Mouse (Mus musculus) T-cell, adult 2 months (primary cell): ENCODE data around the gene Ric1.
"Not testable (repeated sequence)": the region's sequence is repeated elsewhere in the genome, so short reads cannot be mapped to it uniquely, and the experiment has no call there.

Source experiments
- DNase-seq: peaks from one replicate; pipeline ENCODE4 v3.0.0; 2022; ENCODE audit warnings: low spot score

Gene Ric1

DNA sequence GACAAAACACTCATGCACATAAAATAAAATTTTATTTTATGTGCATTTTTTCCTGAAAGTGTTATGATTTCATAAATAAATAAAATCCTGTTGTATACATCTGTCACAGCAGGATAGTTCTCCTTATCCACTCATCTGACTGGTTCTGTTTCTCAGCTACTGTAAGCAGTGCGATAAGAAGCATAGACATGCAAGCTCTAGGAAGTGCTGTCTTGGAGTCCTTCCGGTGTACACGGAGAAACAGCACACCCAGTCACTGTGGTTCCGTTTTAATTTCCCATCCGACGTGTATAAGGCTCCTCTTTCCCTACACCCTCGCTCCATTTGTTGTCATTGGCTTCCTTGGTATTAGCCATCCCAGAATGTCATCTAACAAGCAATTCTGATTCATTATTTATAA, 24.2 kb upstream of the Ric1 start:
- no peak for DNase-seq

DNA sequence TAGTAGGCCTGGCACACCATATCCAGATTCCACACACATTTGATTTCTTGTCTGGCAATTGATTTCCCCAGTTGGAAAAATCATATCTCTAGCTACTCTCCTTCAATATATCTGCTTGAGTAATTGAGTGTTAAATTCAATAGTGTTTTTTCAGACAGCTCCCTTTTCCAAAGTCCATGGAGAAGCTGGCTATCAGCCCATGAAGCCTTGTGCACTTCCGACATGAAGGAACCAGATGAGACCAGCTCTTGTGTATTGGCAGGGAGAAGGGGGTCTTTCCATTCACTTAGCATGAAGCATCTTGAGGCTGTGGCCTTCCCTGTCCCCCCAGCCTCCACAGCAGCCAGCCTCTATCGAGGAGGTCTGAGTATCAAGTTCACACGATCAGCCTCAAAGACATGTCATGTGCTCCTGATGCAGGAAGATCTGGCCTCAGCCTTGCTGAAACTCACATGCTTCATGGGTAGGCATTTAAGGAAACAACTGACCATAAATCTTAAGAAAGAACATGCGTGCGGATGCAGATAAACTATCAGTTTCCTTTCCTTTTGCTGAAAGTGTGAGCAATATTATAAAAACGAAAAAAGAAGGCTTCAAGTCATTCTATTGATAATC, 23.1 kb upstream of the Ric1 start:
- no peak for DNase-seq

GRCm38 (mm10) chr19:29500333-29500732, 21.7 kb upstream of the Ric1 start:
- DNase-seq = no peak

DNA sequence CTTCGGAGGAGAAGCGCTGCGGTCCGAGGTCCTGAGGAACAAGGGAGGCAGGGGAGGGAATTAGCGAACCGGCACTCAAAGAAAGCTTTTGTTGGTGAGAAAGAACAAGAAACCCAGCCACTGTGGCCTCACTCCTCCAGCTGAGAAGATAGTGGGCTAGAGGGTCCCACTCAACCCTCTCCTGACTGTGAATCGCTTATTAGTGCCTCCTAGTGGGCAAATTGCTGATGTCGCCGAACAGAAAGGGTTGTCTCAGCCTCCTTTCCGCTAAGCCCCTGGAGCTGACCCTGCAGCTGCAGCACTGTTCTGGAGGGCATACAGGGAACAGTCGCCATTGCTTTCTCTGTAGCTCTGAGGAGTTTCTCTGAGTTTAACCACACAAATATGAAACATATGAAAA, 21.0 kb upstream of the Ric1 start:
- DNase-seq = peak; percentile 45

- DNase-seq = peak; percentile 72
These were observed 20.6 kb upstream of the Ric1 start for GRCm38 (mm10) chr19:29501507-29501906.

DNA sequence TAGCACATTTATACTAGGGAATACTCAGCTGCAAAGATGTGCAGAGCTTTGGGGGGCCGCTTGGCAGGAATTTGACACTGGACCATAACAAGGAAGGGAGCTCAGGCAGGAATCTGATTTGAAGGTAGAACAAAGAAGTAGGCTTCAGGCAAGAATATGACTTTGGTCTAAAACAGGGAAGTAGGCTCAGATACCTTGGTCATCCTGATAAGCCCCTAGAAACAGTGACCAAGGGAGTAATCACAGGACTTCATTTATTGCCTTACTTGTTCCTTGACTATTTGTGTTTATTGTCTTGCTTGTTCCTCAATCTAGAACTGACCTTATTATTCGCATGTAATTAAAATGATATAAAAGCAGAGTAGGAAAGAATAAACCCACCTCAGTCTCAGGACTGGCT, 18.0 kb upstream of the Ric1 start:
- no peak for DNase-seq

DNA sequence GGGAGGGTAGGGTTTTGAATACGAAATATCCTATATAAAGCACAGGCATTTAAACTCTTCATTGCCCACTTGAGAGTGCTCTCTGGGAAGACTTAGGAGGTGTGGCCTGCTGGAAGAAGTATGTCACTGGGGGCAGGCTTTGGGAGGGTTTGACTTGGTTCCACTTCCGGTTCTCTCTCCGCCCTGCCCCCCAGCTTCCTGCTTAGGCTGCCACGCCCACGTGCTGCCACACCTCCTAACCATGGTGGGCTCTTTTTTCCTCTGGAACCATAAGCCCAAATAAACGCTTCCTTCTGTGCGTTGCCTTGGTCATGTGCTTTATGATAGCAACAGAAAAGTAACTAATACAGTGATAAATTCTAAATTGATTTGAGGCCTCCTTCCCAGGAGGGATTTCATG, 16.5 kb upstream of the Ric1 start:
- DNase-seq = no peak

- DNase-seq = no peak
These were observed 13.9 kb upstream of the Ric1 start for GRCm38 (mm10) chr19:29508208-29508607.

DNA sequence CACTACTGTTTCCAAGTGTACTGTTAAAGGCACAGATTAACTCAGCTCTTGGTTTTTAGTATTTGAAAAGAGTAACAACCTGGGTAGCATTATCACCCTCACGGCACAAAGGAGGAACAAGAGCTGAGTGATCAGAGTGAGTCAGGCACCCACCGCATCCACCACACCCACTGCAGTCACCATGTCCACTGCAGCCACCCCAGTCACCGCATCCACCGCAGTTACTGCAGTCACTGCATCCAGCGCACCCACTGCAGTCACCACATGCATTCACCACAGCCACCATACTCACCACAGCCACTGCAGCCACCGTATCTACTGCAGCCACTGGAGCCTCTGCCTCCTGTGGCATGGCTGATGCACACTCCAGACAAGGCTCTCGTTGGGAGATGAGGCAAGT, 12.2 kb upstream of the Ric1 start:
- no peak for DNase-seq

- DNase-seq = no peak
These were observed 10.3 kb upstream of the Ric1 start for GRCm38 (mm10) chr19:29511826-29512225.

DNA sequence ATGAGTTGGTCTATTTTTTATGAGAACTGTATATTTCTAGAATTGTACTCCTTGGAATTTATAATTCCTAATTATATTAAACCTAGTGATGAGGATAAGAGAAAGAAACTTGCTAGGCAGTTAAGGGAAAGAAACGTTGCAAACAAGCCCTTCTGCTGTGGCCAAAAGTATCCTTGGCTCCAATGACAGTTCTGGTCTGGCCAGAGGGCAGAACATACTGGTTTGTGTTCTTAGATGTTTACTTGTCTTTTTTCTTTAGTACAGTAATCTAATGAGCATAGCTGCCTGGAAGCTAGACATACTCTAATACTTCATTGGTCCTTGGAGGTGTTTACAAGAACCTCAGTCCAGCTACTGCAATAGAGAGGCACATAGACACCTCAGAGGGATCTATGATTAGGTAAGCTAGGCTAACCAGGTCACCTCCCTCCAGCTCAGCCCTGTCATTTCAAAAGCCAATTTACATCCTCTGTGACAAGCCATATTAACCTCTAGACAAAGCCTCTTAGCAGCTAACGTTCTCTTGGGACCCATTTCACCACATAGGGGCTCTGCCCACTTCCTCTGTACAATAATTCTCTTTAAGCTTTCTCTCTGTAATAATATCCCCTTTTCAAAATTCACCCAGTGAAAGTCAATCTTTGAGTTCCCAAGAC, 8.8 kb upstream of the Ric1 start:
- no peak for DNase-seq

DNA sequence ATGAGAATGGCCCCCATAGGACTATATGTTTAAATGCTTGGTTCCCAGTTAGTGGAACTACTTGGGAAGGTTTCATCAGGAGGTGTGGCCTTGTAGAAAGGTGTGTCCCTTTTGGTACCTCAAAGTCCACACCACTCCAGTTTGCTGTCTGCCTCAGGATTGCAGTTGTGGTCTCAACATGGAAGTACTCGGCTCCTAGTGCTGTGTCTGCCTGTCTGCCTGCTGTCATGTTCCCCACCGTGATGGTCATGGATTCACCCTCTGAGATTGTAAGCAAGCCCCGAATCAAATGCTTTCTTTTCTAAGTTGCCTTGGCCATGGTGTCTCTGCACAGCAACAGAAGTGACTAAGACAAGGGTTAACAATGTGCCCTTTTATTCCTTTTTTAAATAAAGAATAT, 8.0 kb upstream of the Ric1 start:
- DNase-seq = no peak

- DNase-seq = no peak
These were observed 6.7 kb upstream of the Ric1 start for GRCm38 (mm10) chr19:29515386-29515785.

GRCm38 (mm10) chr19:29515991-29516390, 6.1 kb upstream of the Ric1 start:
- DNase-seq = no peak

GRCm38 (mm10) chr19:29518409-29518808, 3.7 kb upstream of the Ric1 start:
- no peak for DNase-seq

DNA sequence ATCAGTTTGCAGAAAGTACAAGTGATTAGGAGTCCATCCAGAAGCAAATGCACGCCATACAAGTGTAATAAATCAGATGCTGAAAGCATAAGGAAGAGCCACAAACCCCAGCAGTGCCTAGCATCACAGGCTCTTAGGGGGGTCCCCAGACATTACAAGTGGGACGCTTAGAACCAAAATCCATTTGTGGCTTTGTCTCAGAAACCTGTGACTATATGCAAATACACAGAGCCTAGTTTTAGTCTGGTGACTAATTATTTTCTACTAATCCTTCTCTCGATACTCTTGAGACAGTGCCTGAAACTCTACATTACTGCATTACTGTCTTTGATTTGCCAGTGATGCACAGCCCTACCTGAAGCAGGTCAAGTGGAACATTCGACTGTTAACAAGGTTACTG, 3.2 kb upstream of the Ric1 start:
- no peak for DNase-seq

- no peak for DNase-seq
These were observed 1.0 kb upstream of the Ric1 start for GRCm38 (mm10) chr19:29520996-29521560.

- peak; percentile 46 for DNase-seq
These were observed 555 bp downstream of the Ric1 start for GRCm38 (mm10) chr19:29522445-29523229.

- no peak for DNase-seq
These were observed 1.1 kb downstream of the Ric1 start for GRCm38 (mm10) chr19:29523230-29523582.

DNA sequence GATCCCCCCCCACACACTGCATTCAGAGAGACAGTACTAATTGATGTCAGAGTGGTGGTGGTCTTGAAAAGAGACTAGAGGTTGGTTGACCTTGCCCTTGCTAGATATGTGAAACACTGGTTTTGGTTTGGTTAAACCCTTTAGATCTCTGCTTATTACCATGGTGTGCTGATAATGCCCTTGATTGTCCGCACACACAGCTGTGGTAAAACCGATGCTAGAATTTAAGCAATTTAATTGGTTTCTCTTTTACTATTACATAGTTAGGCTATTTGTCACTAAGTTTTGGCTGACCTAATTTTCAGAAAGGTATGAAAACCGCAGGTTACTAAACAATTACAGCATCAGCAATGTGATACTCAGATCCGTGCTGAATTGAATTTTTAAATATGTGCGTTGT, 1.6 kb downstream of the Ric1 start:
- no peak for DNase-seq

- DNase-seq = no peak
These were observed 2.5 kb downstream of the Ric1 start for GRCm38 (mm10) chr19:29524614-29525013.

- not testable (repeated sequence) for DNase-seq
These were observed 3.5 kb downstream of the Ric1 start for GRCm38 (mm10) chr19:29525588-29525987.

- DNase-seq = no peak
These were observed 4.8 kb downstream of the Ric1 start for GRCm38 (mm10) chr19:29526837-29527236.
